Mouse (Mus musculus) hematopoietic stem cell, adult 5-6 weeks (primary cell): Measurements from ENCODE around the gene Ddx19b. TPM values are rescaled to one million over a fixed set of nuclear protein-coding genes. Genes with fewer than 3 reads are reported as not detected.

Experiments used
- total RNA-seq: library from RNA; stranded (forward); fragments of 172-1452, 232-1000 nt; gene quantifications from 2 replicates; pipeline ENCODE4 v1.2.3, GENCODE M21; 2017

Ddx19b gene
- total RNA-seq, 1 experiment from 2014 or later, result 17.2 TPM

Other genes starting within 250 kb of the Ddx19b start
- not detected in 2 replicates for gene Il34, start 225.8 kb downstream of the Ddx19b start, total RNA-seq
- gene Cog4, start 185.2 kb downstream of the Ddx19b start, total RNA-seq, result 28.0 and 31.5 TPM in 2 replicates
- gene Sf3b3, start 185.0 kb downstream of the Ddx19b start, total RNA-seq, result 184 and 205 TPM in 2 replicates
- gene Fuk, start 129.3 kb downstream of the Ddx19b start, total RNA-seq, result 3.3 and 5.6 TPM in 2 replicates
- 7.1 and 12.3 TPM in 2 replicates for gene St3gal2, start 111.8 kb downstream of the Ddx19b start, total RNA-seq
- gene Ddx19a, start 34.0 kb downstream of the Ddx19b start, total RNA-seq, result 33.8 and 45.6 TPM in 2 replicates
- 33.8 and 35.0 TPM in 2 replicates for gene Aars, start 1.4 kb upstream of the Ddx19b start, total RNA-seq
- gene Exosc6, start 24.6 kb upstream of the Ddx19b start, total RNA-seq, result 20.1 and 25.7 TPM in 2 replicates
- not detected in 2 replicates for gene Clec18a, start 60.7 kb upstream of the Ddx19b start, total RNA-seq
- 19.0 and 27.2 TPM in 2 replicates for gene Pdpr, start 62.9 kb upstream of the Ddx19b start, total RNA-seq
- 50.0 and 52.4 TPM in 2 replicates for gene Glg1, start 227.5 kb upstream of the Ddx19b start, total RNA-seq